Mouse (Mus musculus) gastrocnemius, adult 2 months (tissue): ENCODE data around the gene Slc25a16. TPM values are rescaled to one million over a fixed set of nuclear protein-coding genes. Genes with fewer than 3 reads are reported as not detected.
"Not testable (repeated sequence)": the region's sequence is repeated elsewhere in the genome, so short reads cannot be mapped to it uniquely, and the experiment has no call there.

ENCODE experiments used
- DNase-seq: peaks from one replicate; pipeline ENCODE4 v3.0.0; 2022
- H3K27ac ChIP-seq: fragments of 200-600 bp; 2 replicates; pipeline ENCODE4 v1.8.1; 2022; ENCODE audit warnings: mild to moderate bottlenecking
- H3K4me3 ChIP-seq: fragments of 200-600 bp; 2 replicates; pipeline ENCODE4 v1.8.1; 2022; ENCODE audit warnings: mild to moderate bottlenecking, moderate library complexity
- CTCF ChIP-seq: fragments of 200-600 bp; IDR thresholded peaks from 2 replicates; pipeline ENCODE4 v1.8.1; 2022; ENCODE audit warnings: antibody characterized with exemption, mild to moderate bottlenecking, moderate library complexity
- intact Hi-C: fragments of 180-260 bp; cut with DNase I; formaldehyde crosslinking; loops from one replicate; pipeline ENCODE4 v1.15.1; 2025
- total RNA-seq, 2 experiments: library from RNA; stranded (reverse); gene quantifications; 2 replicates each; pipeline ENCODE4 v1.2.3; 2021

Gene Slc25a16
- total RNA-seq, 2 experiments from 2014 or later: 15.4 to 18.2 TPM

DNA sequence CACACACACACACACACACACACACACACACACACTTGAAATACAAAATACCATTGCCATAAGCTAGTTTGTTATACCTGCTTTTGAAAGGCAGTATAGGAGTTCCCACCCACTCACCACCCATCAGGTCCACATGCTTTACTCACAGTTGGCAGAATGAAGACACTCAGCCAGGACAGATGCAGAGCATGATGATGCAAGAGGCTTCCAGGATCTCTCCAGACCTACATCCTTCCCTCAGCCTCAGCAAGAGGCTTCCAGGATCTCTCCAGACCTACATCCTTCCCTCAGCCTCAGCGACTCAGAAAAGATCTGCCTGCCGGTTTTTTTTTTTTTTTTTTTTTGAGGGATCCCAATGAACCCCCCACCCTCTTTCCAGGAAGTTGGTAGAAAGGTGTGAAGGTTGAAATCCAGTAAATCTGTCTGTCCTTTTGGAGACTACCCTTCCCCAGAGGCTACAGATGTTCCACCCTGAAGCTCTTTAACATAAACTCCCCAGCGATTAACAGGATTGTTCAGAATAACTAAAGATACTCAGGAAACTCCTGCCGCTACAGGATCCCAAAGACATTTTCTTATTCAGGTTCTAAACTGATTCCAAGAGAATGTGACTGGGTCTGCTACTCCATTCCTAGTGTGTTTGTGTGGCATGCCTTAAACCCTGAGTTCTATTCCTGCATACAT is 27.7 kb upstream of the Slc25a16 start:
- TF ChIP-seq CTCF: no peak
- intact Hi-C loops: no loop called here
- H3K4me3 ChIP-seq: no peak overlapping the region
- no peak overlapping the region for H3K27ac ChIP-seq
- DNase-seq: no peak

DNA sequence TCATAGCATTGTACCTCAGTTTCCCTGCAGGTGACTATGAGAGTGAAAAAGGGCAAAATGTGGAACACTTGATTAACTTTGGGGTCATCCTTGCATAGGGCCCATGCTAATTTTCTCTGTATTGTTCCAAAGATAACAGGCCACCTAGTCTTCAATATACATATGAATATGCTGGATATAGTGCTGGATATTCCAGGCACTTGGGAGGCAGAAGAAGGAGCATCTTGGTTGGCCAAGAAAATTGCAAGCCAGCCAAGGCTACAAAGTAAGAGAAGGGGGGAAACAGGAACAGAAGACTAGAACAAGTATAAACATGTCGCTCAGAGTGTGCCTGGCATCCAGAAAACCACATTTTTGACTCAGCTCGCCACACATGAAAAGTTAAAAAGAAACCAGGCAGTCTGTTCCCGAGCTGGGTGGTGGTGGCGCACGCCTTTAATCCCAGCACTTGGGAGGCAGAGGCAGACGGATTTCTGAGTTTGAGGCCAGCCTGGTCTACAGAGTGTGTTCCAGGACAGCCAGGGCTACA is 27.0 kb upstream of the Slc25a16 start:
- no peak overlapping the region for H3K4me3 ChIP-seq
- no peak for DNase-seq
- intact Hi-C loops: no loop called here
- no peak for TF ChIP-seq CTCF
- no peak overlapping the region for H3K27ac ChIP-seq

DNA sequence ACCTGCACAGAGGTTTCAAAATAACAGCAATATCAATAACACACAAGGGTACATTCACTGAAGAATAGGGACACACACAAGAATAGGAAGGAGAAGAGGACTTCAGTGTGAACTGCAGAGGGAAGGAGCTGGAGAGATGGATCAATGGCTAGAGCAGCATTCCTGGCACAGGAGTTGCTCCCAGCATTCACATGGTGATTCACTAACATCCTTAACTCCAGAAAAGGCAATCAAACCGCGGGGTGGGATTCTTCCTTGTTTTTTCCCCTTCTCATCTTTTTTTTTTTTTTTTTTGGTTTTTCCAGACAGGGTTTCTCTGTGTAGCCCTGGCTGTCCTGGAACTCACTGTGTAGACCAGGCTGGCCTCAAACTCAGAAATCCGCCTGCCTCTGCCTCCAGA is 26.0 kb upstream of the Slc25a16 start:
- Histone ChIP-seq H3K4me3 (no peak overlapping the region), H3K27ac (no peak overlapping the region)
- no peak for DNase-seq
- TF ChIP-seq CTCF: no peak
- intact Hi-C loops: no loop called here

DNA sequence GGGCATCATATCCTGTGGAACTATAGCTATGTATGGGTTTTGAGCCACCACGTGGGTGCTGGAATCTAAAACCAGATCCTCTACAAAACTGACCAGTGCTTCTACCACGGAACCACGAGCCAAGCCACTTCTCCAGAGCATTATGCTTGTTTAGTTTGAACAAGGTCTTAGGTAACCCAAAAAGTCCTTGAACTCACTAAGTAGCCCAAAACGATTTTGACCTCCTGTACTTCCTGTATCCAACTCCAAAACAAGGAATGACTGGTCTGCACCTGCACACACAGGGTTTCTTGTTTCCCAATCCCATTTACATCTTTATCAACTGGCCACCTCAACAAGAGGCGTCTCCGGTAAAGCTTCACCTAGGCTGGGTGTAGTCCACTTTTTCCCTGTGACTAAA is 25.0 kb upstream of the Slc25a16 start:
- Histone ChIP-seq H3K27ac (no peak overlapping the region), H3K4me3 (no peak overlapping the region)
- intact Hi-C loops: no loop called here
- DNase-seq: no peak
- TF ChIP-seq CTCF: no peak

DNA sequence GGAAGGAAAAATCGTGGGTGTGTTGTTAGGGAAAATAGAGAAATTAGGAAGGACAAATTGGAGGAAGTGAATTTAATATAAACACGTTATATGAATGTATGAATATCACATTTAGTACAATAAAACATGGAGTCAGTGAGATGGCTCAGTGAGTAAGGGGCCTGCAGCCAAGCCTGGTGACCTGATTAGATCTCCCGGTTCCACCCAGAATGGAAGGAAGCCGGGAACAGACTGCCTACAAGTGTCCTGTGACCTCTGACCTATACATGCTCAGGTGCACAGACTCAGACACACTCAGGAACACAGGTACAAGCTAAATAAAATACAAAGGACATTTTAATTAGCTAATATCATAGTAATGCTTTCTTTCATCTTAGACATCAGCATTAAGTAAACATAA is 24.4 kb upstream of the Slc25a16 start:
- intact Hi-C loops: no loop called here
- Histone ChIP-seq H3K4me3 (no peak overlapping the region), H3K27ac (no peak overlapping the region)
- TF ChIP-seq CTCF: no peak
- no peak for DNase-seq

DNA sequence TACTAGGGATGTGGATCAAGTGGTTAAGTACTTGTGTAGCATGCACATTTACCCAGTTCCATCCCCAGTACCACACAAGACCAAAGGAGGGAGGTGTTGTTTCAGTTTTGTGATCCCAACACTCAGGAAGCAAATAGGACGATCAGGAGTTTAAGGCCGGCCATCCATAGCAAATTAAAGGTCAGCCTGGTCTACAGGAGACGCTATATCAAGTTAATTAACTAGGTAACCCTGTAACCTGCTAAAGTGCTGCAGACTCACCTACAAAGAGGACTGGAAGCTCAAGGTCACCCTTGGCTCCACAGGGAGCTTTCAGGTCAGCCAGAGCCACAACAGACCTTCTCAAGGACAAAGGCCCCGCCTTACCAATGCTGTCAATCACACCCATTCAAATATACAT is 23.7 kb upstream of the Slc25a16 start:
- Histone ChIP-seq H3K27ac (no peak overlapping the region), H3K4me3 (no peak overlapping the region)
- peak; percentile 29; the same call in 1 of the 2 replicates for TF ChIP-seq CTCF
- intact Hi-C loops: no loop called here
- no peak for DNase-seq

DNA sequence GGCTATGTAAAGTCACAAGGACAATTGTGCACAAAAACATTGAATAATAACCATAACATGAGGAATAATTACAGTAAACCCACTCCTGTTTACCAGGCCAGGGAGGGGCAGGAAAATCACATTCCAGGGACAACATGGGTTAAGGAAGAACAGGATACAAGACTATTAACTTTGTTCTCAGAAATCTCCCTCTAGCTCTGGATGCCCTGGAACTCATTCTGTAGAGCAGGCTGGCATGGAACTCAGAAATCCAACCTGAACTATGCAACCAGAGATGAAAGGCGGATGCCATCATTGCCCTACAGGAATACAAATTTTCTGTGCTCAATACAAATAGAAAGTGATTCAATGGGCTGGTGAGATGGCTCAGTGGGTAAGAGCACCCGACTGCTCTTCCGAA is 23.0 kb upstream of the Slc25a16 start:
- no peak for TF ChIP-seq CTCF
- H3K27ac ChIP-seq: no peak overlapping the region
- no peak for DNase-seq
- H3K4me3 ChIP-seq: no peak overlapping the region
- intact Hi-C loops: no loop called here

DNA sequence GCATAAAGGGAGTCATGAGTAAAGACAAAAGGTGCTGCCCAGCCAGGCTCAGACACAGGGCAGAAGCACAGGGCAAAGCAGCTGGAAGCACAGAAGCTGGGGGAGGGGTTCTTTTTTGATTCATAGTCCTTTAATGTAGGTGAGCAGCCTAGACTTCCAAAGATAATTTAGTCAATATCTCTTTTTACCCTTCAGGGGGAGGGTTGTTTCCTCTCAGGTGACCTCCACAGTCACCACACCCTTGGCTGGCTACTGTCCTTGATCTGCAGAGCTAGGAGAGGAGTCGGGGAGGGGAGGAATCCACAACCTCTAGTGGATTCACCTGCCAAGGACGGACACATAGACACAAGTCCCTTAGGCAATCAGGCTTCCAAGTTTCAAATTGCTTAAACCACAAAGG is 22.4 kb upstream of the Slc25a16 start:
- intact Hi-C loops: no loop called here

DNA sequence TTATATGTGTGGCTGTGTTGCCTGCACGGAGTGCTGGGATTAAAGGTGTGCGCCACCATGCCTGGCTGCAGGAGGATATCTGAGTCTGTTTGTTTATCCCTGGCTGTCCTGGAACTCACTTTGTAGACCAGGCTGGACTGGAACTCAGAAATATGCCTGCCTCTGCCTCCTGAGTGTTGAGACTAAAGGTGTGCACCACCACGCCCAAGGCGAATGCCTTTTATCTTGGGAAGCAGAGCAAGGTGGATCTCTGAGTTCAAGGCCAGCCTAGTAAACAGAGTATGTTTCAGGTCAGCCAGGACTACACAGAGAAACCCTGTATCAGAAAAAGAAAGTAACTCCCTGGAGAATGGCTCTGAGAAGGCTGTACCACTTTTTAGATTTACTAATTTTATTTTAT is 20.3 kb upstream of the Slc25a16 start:
- H3K4me3 ChIP-seq: no peak overlapping the region
- no peak for DNase-seq
- intact Hi-C loops: no loop called here

More for the DNA sequence above, 22.4 kb upstream of the Slc25a16 start:
- Histone ChIP-seq H3K27ac (no peak overlapping the region), H3K4me3 (no peak overlapping the region)
- no peak for TF ChIP-seq CTCF
- no peak for DNase-seq

DNA sequence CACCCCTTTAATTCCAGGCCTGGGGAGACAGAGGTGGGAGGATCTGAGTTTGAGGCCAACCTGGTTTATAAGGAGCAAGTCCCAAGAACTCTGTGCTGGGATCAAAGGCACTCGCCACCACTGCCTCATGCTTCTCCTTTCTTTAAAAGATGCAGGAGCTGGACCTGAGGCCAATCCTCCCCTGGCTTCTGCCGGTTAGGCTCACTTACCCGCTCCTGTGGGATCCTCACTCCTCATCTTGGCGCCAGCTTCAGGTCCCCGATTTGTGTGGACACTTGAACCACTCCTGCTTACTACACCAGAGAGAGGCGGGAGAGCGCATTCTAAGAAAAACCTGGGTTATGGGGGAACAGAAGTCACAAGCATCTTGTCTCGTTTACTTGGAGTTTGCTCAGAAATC is 18.6 kb upstream of the Slc25a16 start:
- no peak for TF ChIP-seq CTCF
- DNase-seq: no peak
- no peak overlapping the region for H3K27ac ChIP-seq
- H3K4me3 ChIP-seq: no peak overlapping the region
- intact Hi-C loops: no loop called here

More for the DNA sequence above, 20.3 kb upstream of the Slc25a16 start:
- TF ChIP-seq CTCF: no peak
- H3K27ac ChIP-seq: no peak overlapping the region

DNA sequence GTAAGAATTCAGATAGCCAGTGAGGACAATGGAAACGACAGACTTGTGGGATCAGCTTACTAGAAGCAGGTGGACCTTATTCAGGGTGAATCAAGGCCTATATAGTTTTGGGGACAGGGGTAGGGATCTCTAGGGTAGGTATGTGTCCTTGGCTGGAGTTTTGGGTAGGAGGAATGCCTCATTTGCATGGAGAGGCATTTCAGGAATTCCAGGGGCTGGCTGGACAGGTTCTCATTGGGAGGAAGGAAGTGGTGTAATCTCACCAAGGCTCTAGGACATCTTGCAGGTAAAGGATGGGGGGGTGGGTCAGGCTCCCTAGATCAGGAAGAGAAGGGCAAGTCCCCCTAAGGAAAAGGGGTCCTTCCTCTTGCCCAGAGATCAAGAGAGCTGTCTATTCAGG is 17.6 kb upstream of the Slc25a16 start:
- intact Hi-C loops: no loop called here

DNA sequence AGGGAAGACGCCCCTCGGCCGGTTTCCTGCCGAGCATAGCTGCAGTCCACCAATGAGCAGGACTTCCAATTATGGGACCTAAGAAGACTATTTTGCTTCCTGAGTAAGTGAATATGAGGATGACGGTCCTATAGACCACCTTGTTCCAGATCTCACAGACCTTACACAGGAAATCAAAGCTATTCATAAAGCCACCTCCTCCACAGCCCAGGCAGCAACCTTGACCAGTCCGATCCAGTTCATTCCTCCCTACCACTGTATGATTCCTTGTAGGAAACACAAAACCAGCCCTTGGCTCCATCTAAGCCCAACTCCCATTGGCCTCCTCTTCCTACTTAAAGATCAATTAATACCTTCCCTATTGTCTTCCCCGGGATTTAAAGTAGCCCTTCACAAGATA is 14.1 kb upstream of the Slc25a16 start:
- no peak for DNase-seq
- intact Hi-C loops: no loop called here
- TF ChIP-seq CTCF: no peak
- no peak overlapping the region for H3K27ac ChIP-seq
- H3K4me3 ChIP-seq: no peak overlapping the region

More for the DNA sequence above, 17.6 kb upstream of the Slc25a16 start:
- H3K27ac ChIP-seq: no peak overlapping the region
- no peak overlapping the region for H3K4me3 ChIP-seq
- no peak for DNase-seq
- TF ChIP-seq CTCF: no peak

DNA sequence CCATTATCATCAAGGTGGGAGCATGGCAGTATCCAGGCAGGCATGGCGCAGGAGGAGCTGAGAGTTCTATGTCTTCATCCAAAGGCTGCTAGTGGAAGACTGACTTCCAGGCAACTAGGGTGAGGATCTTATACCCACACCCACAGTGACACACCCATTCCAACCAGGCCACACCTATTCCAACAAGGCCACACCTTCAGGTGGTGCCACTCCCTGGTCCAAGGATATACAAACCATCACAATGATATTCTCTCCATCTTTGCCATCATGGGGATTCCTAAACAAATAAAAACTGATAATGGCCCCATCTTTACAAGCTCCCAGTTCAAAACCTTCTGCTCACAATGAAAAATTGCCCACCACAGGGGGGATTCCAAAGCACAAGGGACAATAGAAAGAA is 11.5 kb upstream of the Slc25a16 start, which contains the start of gene Tet1:
TSS of gene Tet1 (minus strand) at position 101 of the 400 bp plus-strand sequence.
- H3K4me3 ChIP-seq, intact Hi-C loops, H3K27ac ChIP-seq, DNase-seq: not testable (repeated sequence)

DNA sequence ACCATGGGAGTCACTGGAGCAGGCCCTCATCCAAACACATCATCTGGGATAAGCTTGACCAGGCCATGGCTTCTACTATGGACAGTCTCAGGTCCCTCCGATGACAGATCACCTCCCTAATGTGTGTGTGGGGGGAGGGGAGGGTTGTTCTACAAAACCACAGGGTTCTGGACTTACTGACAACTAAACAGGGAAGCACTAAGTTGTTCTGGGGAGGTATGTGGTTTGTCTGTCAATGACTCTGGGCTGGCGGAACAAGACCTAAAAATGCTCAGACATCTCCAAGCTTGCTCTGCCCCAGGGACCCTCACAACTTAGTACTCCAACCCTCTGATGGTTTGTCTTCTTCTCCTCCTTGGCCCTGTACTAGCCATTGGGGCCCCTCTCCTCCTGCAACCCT is 9.3 kb upstream of the Slc25a16 start:
- intact Hi-C loops: no loop called here
- Histone ChIP-seq H3K27ac (no peak overlapping the region), H3K4me3 (no peak overlapping the region)
- no peak for DNase-seq
- no peak for TF ChIP-seq CTCF
